Mouse (Mus musculus): ENCODE measurements at regions not wholly inside any gene's neighbourhood (a gene's known extent, or its start where the extent isn't known, plus 50 kb on each side); places are given as distances from the start of the nearest gene placed in this dataset.

DNA sequence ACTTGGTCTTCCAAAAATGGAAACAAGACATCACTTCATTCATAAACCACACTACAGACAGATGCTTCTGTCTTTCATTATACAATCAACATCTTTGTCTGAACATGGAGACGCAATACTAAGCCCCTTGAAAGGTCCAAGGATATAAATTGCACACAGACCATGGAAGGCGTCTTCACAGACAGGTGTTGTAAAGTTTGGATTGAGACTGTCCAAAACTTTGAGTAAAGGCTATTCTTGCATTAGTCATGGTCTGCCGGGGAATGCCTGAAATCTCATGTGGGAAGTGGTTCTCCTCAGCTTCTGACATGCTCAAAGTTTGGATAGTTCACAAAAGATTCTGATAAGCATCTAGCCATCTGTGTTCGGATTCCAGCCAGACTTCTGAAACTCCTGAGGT, 1235.2 kb downstream of the Ntrk3 start:
- TF ChIP-seq CTCF (IDR thresholded peaks at IDR 0.05) (no peak), EP300 (IDR thresholded peaks at IDR 0.05) (no peak)
